Mouse (Mus musculus): ENCODE results near the gene Tm4sf1. TPM values are rescaled to one million over a fixed set of nuclear protein-coding genes. Genes with fewer than 3 reads are reported as not detected.

The Tm4sf1 gene
- polyA plus RNA-seq, 1 experiment from 2014 or later = 299 TPM

- Histone ChIP-seq H3K27ac (ENCODE audit: low read length) (no peak overlapping the region), H3K9me3 (replicated peaks; ENCODE audit: control insufficient read depth, low read length) (no peaks in the 10 kb centered on the region), H3K36me3 (ENCODE audit: control insufficient read depth, insufficient read depth) (no peaks in the 10 kb centered on the region), H3K4me2 (ENCODE audit: low read depth, low read length) (no peak overlapping the region), H3K4me3 (ENCODE audit: low read length) (no peak overlapping the region), H3K27me3 (ENCODE audit: control insufficient read depth, insufficient read depth, low read length) (no peaks in the 10 kb centered on the region), H3K4me1 (ENCODE audit: control insufficient read depth, insufficient read depth, low read length) (no peaks in the 10 kb centered on the region; the same call in 1 of the 2 replicates), H3K9ac (ENCODE audit: low read length) (no peak overlapping the region)
- no peak for ATAC-seq (replicated peaks; ENCODE audit: extremely low read depth, insufficient read depth, low FRiP score)
- 58% methylated on average over 4 of the region's 4 CpGs for WGBS
These were observed 3.8 kb upstream of the Tm4sf1 start for GRCm38 (mm10) chr3:57305564-57305963.

- ATAC-seq (replicated peaks; ENCODE audit: extremely low read depth, insufficient read depth, low FRiP score) = no peak; the same call in 1 of the 2 replicates
- Histone ChIP-seq H3K27me3 (ENCODE audit: control insufficient read depth, insufficient read depth, low read length) (no peaks in the 10 kb centered on the region), H3K4me2 (ENCODE audit: low read depth, low read length) (no peak overlapping the region), H3K36me3 (ENCODE audit: control insufficient read depth, insufficient read depth) (no peaks in the 10 kb centered on the region), H3K27ac (ENCODE audit: low read length) (peak overlapping the region; percentile 25; the same call in 1 of the 2 replicates), H3K4me1 (ENCODE audit: control insufficient read depth, insufficient read depth, low read length) (no peaks in the 10 kb centered on the region; the same call in 1 of the 2 replicates), H3K4me3 (ENCODE audit: low read length) (no peak overlapping the region), H3K9ac (ENCODE audit: low read length) (no peak overlapping the region), H3K9me3 (replicated peaks; ENCODE audit: control insufficient read depth, low read length) (no peaks in the 10 kb centered on the region)
- 58% methylated on average over 5 of the region's 5 CpGs for WGBS
These were observed 2.7 kb upstream of the Tm4sf1 start for GRCm38 (mm10) chr3:57304484-57304883.

GRCm38 (mm10) chr3:57304050-57304449 lies 2.3 kb upstream of the Tm4sf1 start:
- no peak overlapping the region for H3K4me2 ChIP-seq (ENCODE audit: low read depth, low read length)
- H3K27ac ChIP-seq (ENCODE audit: low read length) = no peak overlapping the region
- H3K4me1 ChIP-seq (ENCODE audit: control insufficient read depth, insufficient read depth, low read length) = no peaks in the 10 kb centered on the region; the same call in 1 of the 2 replicates
- no peaks in the 10 kb centered on the region for H3K9me3 ChIP-seq (replicated peaks; ENCODE audit: control insufficient read depth, low read length)
- no peak overlapping the region for H3K4me3 ChIP-seq (ENCODE audit: low read length)
- no peak overlapping the region for H3K9ac ChIP-seq (ENCODE audit: low read length)
- ATAC-seq (replicated peaks; ENCODE audit: extremely low read depth, insufficient read depth, low FRiP score) = peak; percentile 45
- WGBS = 50% methylated on average over 4 of the region's 4 CpGs
- no peaks in the 10 kb centered on the region for H3K36me3 ChIP-seq (ENCODE audit: control insufficient read depth, insufficient read depth)
- no peaks in the 10 kb centered on the region for H3K27me3 ChIP-seq (ENCODE audit: control insufficient read depth, insufficient read depth, low read length)

- no peaks in the 10 kb centered on the region; the same call in 1 of the 2 replicates for H3K4me1 ChIP-seq (ENCODE audit: control insufficient read depth, insufficient read depth, low read length)
- H3K4me3 ChIP-seq (ENCODE audit: low read length) = no peak overlapping the region
- H3K9ac ChIP-seq (ENCODE audit: low read length) = no peak overlapping the region
- H3K9me3 ChIP-seq (replicated peaks; ENCODE audit: control insufficient read depth, low read length) = no peaks in the 10 kb centered on the region
- H3K36me3 ChIP-seq (ENCODE audit: control insufficient read depth, insufficient read depth) = no peaks in the 10 kb centered on the region
- H3K27me3 ChIP-seq (ENCODE audit: control insufficient read depth, insufficient read depth, low read length) = no peaks in the 10 kb centered on the region
- H3K27ac ChIP-seq (ENCODE audit: low read length) = no peak overlapping the region
- H3K4me2 ChIP-seq (ENCODE audit: low read depth, low read length) = no peak overlapping the region
- ATAC-seq (replicated peaks; ENCODE audit: extremely low read depth, insufficient read depth, low FRiP score) = no peak
- 77% methylated on average over 3 of the region's 3 CpGs for WGBS
These were observed 1.7 kb upstream of the Tm4sf1 start for GRCm38 (mm10) chr3:57303486-57303885.

- H3K4me2 ChIP-seq (ENCODE audit: low read depth, low read length) = no peak overlapping the region
- no peaks in the 10 kb centered on the region for H3K36me3 ChIP-seq (ENCODE audit: control insufficient read depth, insufficient read depth)
- no peaks in the 10 kb centered on the region; the same call in 1 of the 2 replicates for H3K4me1 ChIP-seq (ENCODE audit: control insufficient read depth, insufficient read depth, low read length)
- H3K4me3 ChIP-seq (ENCODE audit: low read length) = no peak overlapping the region
- no peaks in the 10 kb centered on the region for H3K9me3 ChIP-seq (replicated peaks; ENCODE audit: control insufficient read depth, low read length)
- no peak overlapping the region for H3K27ac ChIP-seq (ENCODE audit: low read length)
- no peak for ATAC-seq (replicated peaks; ENCODE audit: extremely low read depth, insufficient read depth, low FRiP score)
- H3K27me3 ChIP-seq (ENCODE audit: control insufficient read depth, insufficient read depth, low read length) = no peaks in the 10 kb centered on the region
- no peak overlapping the region for H3K9ac ChIP-seq (ENCODE audit: low read length)
- WGBS = 48% methylated on average over 2 of the region's 2 CpGs
These were observed 1.1 kb upstream of the Tm4sf1 start for GRCm38 (mm10) chr3:57302886-57303285.

GRCm38 (mm10) chr3:57301366-57301765 lies 422 bp downstream of the Tm4sf1 start:
- WGBS = 70% methylated on average over 4 of the region's 4 CpGs
- H3K9me3 ChIP-seq (replicated peaks; ENCODE audit: control insufficient read depth, low read length) = no peaks in the 10 kb centered on the region
- H3K36me3 ChIP-seq (ENCODE audit: control insufficient read depth, insufficient read depth) = no peaks in the 10 kb centered on the region
- no peaks in the 10 kb centered on the region; the same call in 1 of the 2 replicates for H3K4me1 ChIP-seq (ENCODE audit: control insufficient read depth, insufficient read depth, low read length)
- no peak overlapping the region for H3K4me3 ChIP-seq (ENCODE audit: low read length)
- no peak overlapping the region for H3K9ac ChIP-seq (ENCODE audit: low read length)
- no peak overlapping the region for H3K4me2 ChIP-seq (ENCODE audit: low read depth, low read length)
- H3K27ac ChIP-seq (ENCODE audit: low read length) = no peak overlapping the region
- ATAC-seq (replicated peaks; ENCODE audit: extremely low read depth, insufficient read depth, low FRiP score) = no peak
- no peaks in the 10 kb centered on the region for H3K27me3 ChIP-seq (ENCODE audit: control insufficient read depth, insufficient read depth, low read length)

- no peaks in the 10 kb centered on the region for H3K36me3 ChIP-seq (ENCODE audit: control insufficient read depth, insufficient read depth)
- no peaks in the 10 kb centered on the region for H3K9me3 ChIP-seq (replicated peaks; ENCODE audit: control insufficient read depth, low read length)
- no peak for ATAC-seq (replicated peaks; ENCODE audit: extremely low read depth, insufficient read depth, low FRiP score)
- H3K4me2 ChIP-seq (ENCODE audit: low read depth, low read length) = no peak overlapping the region
- H3K4me3 ChIP-seq (ENCODE audit: low read length) = no peak overlapping the region
- no peak overlapping the region for H3K27ac ChIP-seq (ENCODE audit: low read length)
- H3K9ac ChIP-seq (ENCODE audit: low read length) = no peak overlapping the region
- no peaks in the 10 kb centered on the region for H3K27me3 ChIP-seq (ENCODE audit: control insufficient read depth, insufficient read depth, low read length)
- H3K4me1 ChIP-seq (ENCODE audit: control insufficient read depth, insufficient read depth, low read length) = peaks cover 5% of the 10 kb centered on the region; the same call in 1 of the 2 replicates
- 61% methylated on average over 2 of the region's 2 CpGs for WGBS
These were observed 3.8 kb downstream of the Tm4sf1 start for GRCm38 (mm10) chr3:57297991-57298390.

GRCm38 (mm10) chr3:57296574-57296973 lies 5.2 kb downstream of the Tm4sf1 start:
- peaks cover 5% of the 10 kb centered on the region; the same call in 1 of the 2 replicates for H3K4me1 ChIP-seq (ENCODE audit: control insufficient read depth, insufficient read depth, low read length)
- no peak overlapping the region for H3K4me3 ChIP-seq (ENCODE audit: low read length)
- H3K27ac ChIP-seq (ENCODE audit: low read length) = no peak overlapping the region
- no peaks in the 10 kb centered on the region for H3K27me3 ChIP-seq (ENCODE audit: control insufficient read depth, insufficient read depth, low read length)
- no peak overlapping the region for H3K9ac ChIP-seq (ENCODE audit: low read length)
- H3K36me3 ChIP-seq (ENCODE audit: control insufficient read depth, insufficient read depth) = no peaks in the 10 kb centered on the region
- no peaks in the 10 kb centered on the region for H3K9me3 ChIP-seq (replicated peaks; ENCODE audit: control insufficient read depth, low read length)
- H3K4me2 ChIP-seq (ENCODE audit: low read depth, low read length) = no peak overlapping the region
- no peak for ATAC-seq (replicated peaks; ENCODE audit: extremely low read depth, insufficient read depth, low FRiP score)

GRCm38 (mm10) chr3:57295631-57296030 lies 6.2 kb downstream of the Tm4sf1 start:
- H3K4me2 ChIP-seq (ENCODE audit: low read depth, low read length) = peak overlapping the region; percentile 50; the same call in 1 of the 2 replicates
- no peaks in the 10 kb centered on the region for H3K36me3 ChIP-seq (ENCODE audit: control insufficient read depth, insufficient read depth)
- H3K4me1 ChIP-seq (ENCODE audit: control insufficient read depth, insufficient read depth, low read length) = peaks cover 5% of the 10 kb centered on the region; the same call in 1 of the 2 replicates
- no peaks in the 10 kb centered on the region for H3K9me3 ChIP-seq (replicated peaks; ENCODE audit: control insufficient read depth, low read length)
- H3K27ac ChIP-seq (ENCODE audit: low read length) = peak overlapping the region; percentile 79
- H3K4me3 ChIP-seq (ENCODE audit: low read length) = no peak overlapping the region
- ATAC-seq (replicated peaks; ENCODE audit: extremely low read depth, insufficient read depth, low FRiP score) = no peak
- 62% methylated on average over 4 of the region's 4 CpGs for WGBS
- H3K9ac ChIP-seq (ENCODE audit: low read length) = peak overlapping the region; percentile 58; the same call in 1 of the 2 replicates
- H3K27me3 ChIP-seq (ENCODE audit: control insufficient read depth, insufficient read depth, low read length) = no peaks in the 10 kb centered on the region
